Mouse (Mus musculus) kidney, postnatal 0 days (tissue): Measurements from ENCODE around the gene Rorb. TPM values are rescaled to one million over a fixed set of nuclear protein-coding genes. Genes with fewer than 3 reads are reported as not detected.

Experiments used
- ATAC-seq: fragments of 200-750 bp; cut with Nextera tagmentation; replicated peaks from 2 replicates; pipeline ENCODE4 v1.8.0; 2017; ENCODE audit warnings: low read depth, moderate number of reproducible peaks, moderate TSS enrichment, moderate library complexity; ENCODE audit not compliant: low FRiP score
- DNase-seq: peaks from one replicate; pipeline ENCODE4 v3.0.0-alpha.2; 2016; ENCODE audit warnings: low spot score
- H3K27ac ChIP-seq: fragments of 300-500 bp; sonication (generic); 2 replicates; pipeline ENCODE4 v1.5.1; 2014; ENCODE audit warnings: mild to moderate bottlenecking
- H3K27me3 ChIP-seq: fragments of 300-500 bp; sonication (generic); 2 replicates; pipeline ENCODE4 v1.6.1; 2014; ENCODE audit warnings: low read length, mixed read lengths; ENCODE audit not compliant: insufficient read depth
- H3K36me3 ChIP-seq: fragments of 300-500 bp; sonication (generic); 2 replicates; pipeline ENCODE4 v1.6.1; 2014; ENCODE audit warnings: low read length, mixed read lengths; ENCODE audit not compliant: insufficient read depth
- H3K4me1 ChIP-seq: fragments of 300-500 bp; sonication (generic); replicated peaks from 2 replicates; pipeline ENCODE4 v1.6.1; 2014; ENCODE audit warnings: antibody characterized with exemption, low read length, mixed read lengths; ENCODE audit not compliant: insufficient read depth
- H3K4me2 ChIP-seq: fragments of 300-500 bp; sonication (generic); 2 replicates; pipeline ENCODE4 v1.6.1; 2014; ENCODE audit warnings: mild to moderate bottlenecking, low read length, moderate library complexity, mixed read lengths
- H3K4me3 ChIP-seq: fragments of 300-500 bp; sonication (generic); replicated peaks from 2 replicates; pipeline ENCODE4 v1.5.1; 2014; ENCODE audit warnings: low read depth, low read length
- H3K9ac ChIP-seq: fragments of 300-500 bp; sonication (generic); 2 replicates; pipeline ENCODE4 v1.6.1; 2014; ENCODE audit warnings: low read depth, low read length
- H3K9me3 ChIP-seq: fragments of 300-500 bp; sonication (generic); replicated peaks from 2 replicates; pipeline ENCODE4 v1.6.1; 2016; ENCODE audit warnings: low read length, inconsistent platforms, mixed read lengths
- CTCF ChIP-seq: IDR thresholded peaks from 2 replicates; pipeline ENCODE4 v1.5.1; 2016; ENCODE audit warnings: antibody characterized with exemption, low read depth, mild to moderate bottlenecking, moderate library complexity
- WGBS: fragments of 180-500 bp; shearing (Covaris S2); extraction: QIAGEN DNeasy Blood & Tissue Kit; methylation state at CpG from one replicate; pipeline ENCODE4 v1.1.7; 2014; 5-methylcytosine and 5-hydroxymethylcytosine counted together
- polyA plus RNA-seq: library from polyadenylated mRNA; unstranded; fragments of >200 nt; fragmentation: Nextera tagmentation; extraction: Ambion mirVana; gene quantifications from 2 replicates; pipeline ENCODE4 v1.2.1, GENCODE M21; 2015

The Rorb gene
- polyA plus RNA-seq: 0.18 and 0.28 TPM in 2 replicates

DNA sequence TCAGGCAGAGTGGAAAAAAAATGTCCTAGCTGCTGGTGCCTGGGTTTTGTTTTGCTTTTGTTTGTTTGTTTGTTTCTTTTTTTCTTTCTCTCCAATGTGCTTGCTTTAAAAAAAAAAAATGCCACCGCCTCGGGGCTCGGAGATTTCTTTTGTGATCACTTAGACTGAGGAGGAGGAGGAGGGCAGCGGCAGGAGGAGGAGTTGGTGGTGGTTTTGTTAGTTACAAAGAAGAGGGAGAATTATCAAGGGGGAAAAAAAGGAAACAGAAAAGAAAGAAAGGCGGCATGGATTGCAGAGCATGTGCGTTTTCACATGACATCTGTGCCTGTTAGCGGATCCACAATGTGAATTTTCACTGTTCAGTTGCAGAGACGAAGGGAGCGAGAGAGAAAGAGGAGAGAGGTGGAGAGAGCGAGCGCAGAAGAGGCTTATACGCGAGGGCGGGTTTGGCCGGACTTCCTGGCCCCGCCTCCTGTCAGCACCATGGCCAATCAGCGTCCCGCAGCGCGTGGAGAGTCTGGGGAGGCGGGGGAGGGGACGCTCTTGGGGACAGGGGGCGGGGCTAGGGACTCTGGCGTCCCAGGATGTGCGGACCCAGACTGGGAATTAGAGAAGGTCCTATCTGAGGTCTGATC is at the start of gene Rorb:
Gene Rorb, minus strand, starts transcription at position 404 of the 635 bp plus-strand sequence.
- Histone ChIP-seq H3K9ac (0 out of 2 replicates have a peak within 1 kb of the TSS, but pooled peaks have one; percentile 10), H3K4me2 (peak within 1 kb of the TSS; percentile 83), H3K36me3 (no peaks in the 10 kb centered on the region), H3K4me1 (peaks cover 8% of the 10 kb centered on the region), H3K27me3 (peaks cover 29% of the 10 kb centered on the region), H3K9me3 (no peaks in the 10 kb centered on the region), H3K4me3 (peak within 1 kb of the TSS; percentile 43), H3K27ac (no peak within 1 kb of the TSS)
- peak; percentile 93 for DNase-seq
- no peak for TF ChIP-seq CTCF
- ATAC-seq: peak; percentile 98
- under 1% methylated on average over 25 of the region's 25 CpGs for WGBS

- Histone ChIP-seq H3K4me2 (no peak overlapping the region), H3K27ac (no peak overlapping the region), H3K9me3 (no peaks in the 10 kb centered on the region), H3K4me1 (no peaks in the 10 kb centered on the region), H3K27me3 (no peaks in the 10 kb centered on the region), H3K4me3 (no peak overlapping the region), H3K36me3 (no peaks in the 10 kb centered on the region), H3K9ac (no peak overlapping the region)
- no peak for TF ChIP-seq CTCF
- no peak for ATAC-seq
- 74% methylated on average over 6 of the region's 6 CpGs for WGBS
- DNase-seq: no peak
Measured at GRCm38 (mm10) chr19:19148847-19149246, 37.9 kb upstream of the Rorb start.

DNA sequence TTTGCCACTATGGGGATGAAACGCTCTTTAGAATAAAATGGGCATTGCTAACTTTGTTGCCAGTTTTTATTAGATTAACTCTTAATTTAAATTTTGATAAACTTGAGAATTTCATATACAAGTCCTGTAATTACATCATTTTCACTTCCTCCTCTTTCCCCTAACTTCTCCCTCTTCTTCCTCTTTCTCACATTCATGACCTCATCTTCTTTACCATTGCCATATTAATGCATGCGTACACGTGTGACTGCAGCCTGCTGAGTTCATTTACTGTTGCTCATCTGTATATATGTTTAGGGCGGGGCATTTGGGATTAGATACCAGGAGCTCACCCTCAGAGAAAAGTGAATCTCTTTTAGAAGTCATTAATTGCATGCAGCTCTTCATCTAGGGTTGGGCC is 33.5 kb upstream of the Rorb start:
- 86% methylated on average over 4 of the region's 4 CpGs for WGBS
- Histone ChIP-seq H3K27me3 (no peaks in the 10 kb centered on the region), H3K36me3 (no peaks in the 10 kb centered on the region), H3K4me3 (no peak overlapping the region), H3K4me1 (no peaks in the 10 kb centered on the region), H3K9ac (no peak overlapping the region), H3K4me2 (no peak overlapping the region), H3K9me3 (no peaks in the 10 kb centered on the region), H3K27ac (no peak overlapping the region)
- no peak for TF ChIP-seq CTCF
- no peak for ATAC-seq
- DNase-seq: no peak

GRCm38 (mm10) chr19:19136856-19137255 is 25.9 kb upstream of the Rorb start:
- no peak for ATAC-seq
- H3K36me3 ChIP-seq: no peaks in the 10 kb centered on the region
- no peaks in the 10 kb centered on the region for H3K27me3 ChIP-seq
- 84% methylated on average over 2 of the region's 2 CpGs for WGBS
- DNase-seq: no peak
- no peak for TF ChIP-seq CTCF
- no peaks in the 10 kb centered on the region for H3K9me3 ChIP-seq
- no peak overlapping the region for H3K4me2 ChIP-seq
- H3K27ac ChIP-seq: no peak overlapping the region
- no peak overlapping the region for H3K9ac ChIP-seq
- H3K4me1 ChIP-seq: no peaks in the 10 kb centered on the region
- no peak overlapping the region for H3K4me3 ChIP-seq

DNA sequence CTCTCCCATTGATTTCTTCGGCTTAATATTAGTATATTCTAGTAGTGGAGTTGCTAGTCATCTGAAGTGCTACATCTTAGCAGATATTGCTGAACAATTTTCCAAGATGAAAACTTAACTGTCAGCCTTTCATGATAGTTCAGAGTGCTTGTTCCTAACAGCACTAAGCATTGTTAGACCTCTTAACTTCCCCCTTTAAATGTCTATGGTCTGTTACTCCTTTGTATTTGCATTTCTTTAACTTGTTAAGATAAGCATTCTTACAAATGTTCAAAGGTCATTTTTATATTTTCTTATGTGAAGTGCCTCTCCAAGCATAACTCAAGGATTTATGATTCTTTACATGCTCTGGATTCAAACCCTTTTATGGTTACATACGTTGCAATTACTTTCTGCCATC is 24.8 kb upstream of the Rorb start:
- Histone ChIP-seq H3K4me3 (no peak overlapping the region), H3K27me3 (no peaks in the 10 kb centered on the region), H3K4me1 (no peaks in the 10 kb centered on the region), H3K36me3 (no peaks in the 10 kb centered on the region), H3K9me3 (no peaks in the 10 kb centered on the region), H3K4me2 (no peak overlapping the region), H3K27ac (no peak overlapping the region), H3K9ac (no peak overlapping the region)
- ATAC-seq (no peak), DNase-seq (no peak)
- no peak for TF ChIP-seq CTCF
- 83% methylated on average over 2 of the region's 2 CpGs for WGBS

DNA sequence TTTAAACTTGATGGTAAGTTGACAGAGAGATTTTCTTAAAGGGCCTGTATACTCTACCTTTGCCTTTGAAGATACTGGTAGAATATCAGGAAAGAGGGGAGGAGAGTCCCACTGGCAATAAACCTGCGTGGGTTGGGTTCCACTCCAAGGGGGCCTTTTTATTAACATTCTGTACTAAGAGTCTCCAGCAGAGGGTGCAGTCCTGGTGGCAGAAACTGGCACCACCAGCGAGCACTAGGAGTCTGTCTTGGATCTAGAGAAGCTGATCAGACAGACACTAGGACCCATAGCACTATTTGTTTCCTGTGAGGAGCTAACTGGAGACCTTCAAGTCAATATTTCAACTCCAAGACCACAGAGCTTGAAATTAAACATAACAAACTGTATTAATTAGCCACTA is 11.3 kb upstream of the Rorb start:
- H3K9ac ChIP-seq: no peak overlapping the region
- ATAC-seq (no peak), DNase-seq (no peak)
- TF ChIP-seq CTCF: peak; percentile 29; the same call in 1 of the 2 replicates
- no peaks in the 10 kb centered on the region for H3K4me1 ChIP-seq
- H3K9me3 ChIP-seq: no peaks in the 10 kb centered on the region
- no peak overlapping the region for H3K4me3 ChIP-seq
- H3K27ac ChIP-seq: no peak overlapping the region
- no peaks in the 10 kb centered on the region for H3K36me3 ChIP-seq
- no peaks in the 10 kb centered on the region for H3K27me3 ChIP-seq
- H3K4me2 ChIP-seq: no peak overlapping the region
- 26% methylated on average over 2 of the region's 2 CpGs for WGBS

DNA sequence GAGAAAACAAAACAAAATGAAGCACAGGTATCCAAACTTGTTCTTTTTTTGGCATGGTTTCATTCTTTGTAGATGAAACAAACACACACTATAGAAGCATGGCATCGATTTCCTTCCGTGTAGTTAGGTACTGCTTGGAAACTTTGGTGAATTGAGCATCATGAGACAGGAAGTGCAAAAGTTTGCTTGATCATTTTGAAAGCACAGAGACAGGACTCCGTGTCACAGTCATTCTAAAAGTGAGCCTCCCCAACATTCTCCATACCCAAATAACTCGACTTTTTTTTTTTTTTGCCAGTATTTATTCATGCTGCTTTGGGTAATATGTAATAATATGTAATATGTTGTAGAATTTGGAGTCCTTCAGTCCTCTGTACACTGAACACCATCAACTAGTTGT is 1.2 kb upstream of the Rorb start:
- Histone ChIP-seq H3K9ac (no peak overlapping the region), H3K4me3 (no peak overlapping the region), H3K27ac (no peak overlapping the region), H3K9me3 (no peaks in the 10 kb centered on the region), H3K4me1 (peaks cover 8% of the 10 kb centered on the region), H3K4me2 (no peak overlapping the region), H3K36me3 (no peaks in the 10 kb centered on the region), H3K27me3 (peaks cover 29% of the 10 kb centered on the region)
- ATAC-seq (no peak), DNase-seq (no peak)
- no peak for TF ChIP-seq CTCF
- WGBS: 59% methylated on average over 4 of the region's 4 CpGs
